In genomic region chr4:105937587-105937986, GRCm38 (mm10) we compare ENCODE assay signal across 27 mouse cellular contexts.
DNase-seq lines count a peak whose midpoint lies in the region; ATAC-seq and TF ChIP-seq lines count a peak whose summit lies in the region.
"Had no signal": no experiment of that assay in that cellular context is flagged by ENCODE, and none has a peak within 500 bp of the region (broad histone marks: within the 10 kb centered on the region; RNA-seq: fewer than 3 reads in every experiment).

No protein-coding gene starts in this region.

- H3K36me3 ChIP-seq in forebrain, embryonic 13.5 days (ENCODE audit: poor library complexity, severe bottlenecking) = no peaks in the 10 kb centered on the region
- H3K36me3 ChIP-seq: embryonic facial prominence, embryonic 12.5 days; limb, embryonic 15.5 days; liver, embryonic 13.5 days; midbrain, embryonic 15.5 days; stomach, embryonic 15.5 days had no signal

- H3K4me1 ChIP-seq in forebrain, embryonic 13.5 days = no peaks in the 10 kb centered on the region
- H3K4me1 ChIP-seq: liver, embryonic 13.5 days; midbrain, embryonic 15.5 days; stomach, embryonic 15.5 days had no signal

- peak overlapping the region; percentile 70; the same call in 1 of the 2 replicates for H3K27ac ChIP-seq in layer of hippocampus, adult 2 months
- no peak overlapping the region for H3K27ac ChIP-seq in forebrain, embryonic 13.5 days
- H3K27ac ChIP-seq: embryonic facial prominence, embryonic 12.5 days; hindbrain, embryonic 14.5 days; limb, embryonic 15.5 days; liver, embryonic 13.5 days; macrophage; midbrain, embryonic 15.5 days; stomach, embryonic 15.5 days had no signal

- no peak overlapping the region for H3K9ac ChIP-seq in forebrain, embryonic 13.5 days
- H3K9ac ChIP-seq: embryonic facial prominence, embryonic 12.5 days; hindbrain, embryonic 14.5 days; limb, embryonic 15.5 days; liver, embryonic 13.5 days; midbrain, embryonic 15.5 days; stomach, embryonic 15.5 days had no signal

- TF ChIP-seq CTCF in layer of hippocampus, adult 2 months (conservative IDR thresholded peaks at IDR 0.05) = no peak

- WGBS in forebrain, embryonic 13.5 days = 88% methylated on average over 6 of the region's 6 CpGs

- H3K4me3 ChIP-seq in layer of hippocampus, adult 2 months = no peak overlapping the region
- no peak overlapping the region for H3K4me3 ChIP-seq in forebrain, embryonic 13.5 days
- H3K4me3 ChIP-seq: embryonic facial prominence, embryonic 12.5 days; limb, embryonic 15.5 days; liver, embryonic 13.5 days; midbrain, embryonic 15.5 days; stomach, embryonic 15.5 days had no signal

- H3K9me3 ChIP-seq in forebrain, embryonic 13.5 days (replicated peaks) = no peaks in the 10 kb centered on the region
- H3K9me3 ChIP-seq: embryonic facial prominence, embryonic 12.5 days; limb, embryonic 15.5 days; liver, embryonic 13.5 days; midbrain, embryonic 15.5 days; stomach, embryonic 15.5 days had no signal

- DNase-seq in layer of hippocampus, adult 2 months (ENCODE audit: low spot score in 2 of 2) = no peak
- DNase-seq in layer of hippocampus, postnatal 25 days (ENCODE audit: extremely low spot score in 1 of 2, low spot score in 1 of 2) = no peak
- peak; percentile 76 for DNase-seq in NIH3T3 (ENCODE audit: low read depth)
- peak; percentile 50 for DNase-seq in fibroblast of lung, adult 2 months (ENCODE audit: low read depth)
- no peak for DNase-seq in lung, postnatal 14 days
- DNase-seq: adrenal gland, postnatal 25 days; cerebellum, adult 18-20 months; cerebellum, postnatal 25 days; gastrocnemius, postnatal 10 days; heart, adult 18-20 months; kidney, adult 11 months; kidney, postnatal 14 days; left cerebral cortex, postnatal 4 days; liver, embryonic 13.5 days; lung, adult 18-20 months; right cerebral cortex, postnatal 25 days; thymus, postnatal 25 days had no signal

- no peaks in the 10 kb centered on the region for H3K27me3 ChIP-seq in forebrain, embryonic 13.5 days
- H3K27me3 ChIP-seq: embryonic facial prominence, embryonic 12.5 days; limb, embryonic 15.5 days; liver, embryonic 13.5 days; midbrain, embryonic 15.5 days; stomach, embryonic 15.5 days had no signal

- no peak overlapping the region for H3K4me2 ChIP-seq in forebrain, embryonic 13.5 days
- H3K4me2 ChIP-seq: embryonic facial prominence, embryonic 12.5 days; heart, embryonic 11.5 days; hindbrain, embryonic 14.5 days; limb, embryonic 15.5 days; liver, embryonic 13.5 days; midbrain, embryonic 15.5 days; stomach, embryonic 15.5 days had no signal

- ATAC-seq in forebrain, embryonic 13.5 days = no peak
- ATAC-seq in megakaryocyte-erythroid progenitor cell, adult 5-6 weeks (replicated peaks; ENCODE audit: low FRiP score, low TSS enrichment, poor library complexity, severe bottlenecking) = no peak
- ATAC-seq: lung, postnatal 0 days; midbrain, embryonic 15.5 days had no signal

Comparison
In these comparisons a context has a peak if more than half of its experiments do, and no peak if none do; other contexts are left out.
1. DNase-seq: peak in NIH3T3 (single experiment) and fibroblast of lung, adult 2 months (single experiment); none in layer of hippocampus, adult 2 months (0 of 2), layer of hippocampus, postnatal 25 days (0 of 2) and lung, postnatal 14 days (single experiment).